Mouse (Mus musculus) MEL (cell line): ENCODE results near the gene Tbc1d1. TPM values are rescaled to one million over a fixed set of nuclear protein-coding genes. Genes with fewer than 3 reads are reported as not detected.

Experiments
- DNase-seq: peaks from one replicate; pipeline ENCODE4 v3.0.0; 2011; ENCODE audit warnings: low read depth, low spot score
- H3K27ac ChIP-seq: 2 replicates; pipeline ENCODE4 v1.5.1; 2012; ENCODE audit warnings: low read depth, mild to moderate bottlenecking, control low read depth, low read length, moderate library complexity; ENCODE audit not compliant: control insufficient read depth
- H3K27me3 ChIP-seq, 2 experiments: fragments of 150-350 bp in 1 of 2; sonication (generic) in 1 of 2; 2 replicates each; pipeline ENCODE4 v1.6.1; 2012; ENCODE audit warnings: low read length in 2 of 2, mild to moderate bottlenecking in 2 of 2, improper control_type of control experiment in 1 of 2, moderate library complexity in 1 of 2; ENCODE audit not compliant: insufficient read depth in 2 of 2, control insufficient read depth in 1 of 2
- H3K36me3 ChIP-seq, 2 experiments: 2 replicates each; pipeline ENCODE4 v1.6.1; 2012 to 2014; ENCODE audit warnings: low read length in 2 of 2, improper control_type of control experiment in 1 of 2, inconsistent platforms in 1 of 2, mild to moderate bottlenecking in 1 of 2; ENCODE audit not compliant: insufficient read depth in 2 of 2, control insufficient read depth in 1 of 2
- H3K4me1 ChIP-seq, 2 experiments: fragments of 150-350 bp in 1 of 2; sonication (generic) in 1 of 2; 2 replicates each; pipeline ENCODE4 v1.6.1; 2012; ENCODE audit warnings: low read length in 2 of 2, improper control_type of control experiment in 1 of 2, mild to moderate bottlenecking in 1 of 2; ENCODE audit not compliant: insufficient read depth in 2 of 2, control insufficient read depth in 1 of 2
- H3K4me3 ChIP-seq, 2 experiments: fragments of 150-350 bp in 1 of 2; sonication (generic) in 1 of 2; 2 replicates each; pipeline ENCODE4 v1.5.1; 2012; ENCODE audit warnings: low read depth in 2 of 2, low read length in 2 of 2, mild to moderate bottlenecking in 2 of 2, moderate library complexity in 2 of 2, control low read depth in 1 of 2, improper control_type of control experiment in 1 of 2; ENCODE audit not compliant: control insufficient read depth in 1 of 2, insufficient read depth in 1 of 2
- H3K79me2 ChIP-seq: 2 replicates; pipeline ENCODE4 v1.6.1; 2012; ENCODE audit warnings: mild to moderate bottlenecking, low read length, moderate library complexity; ENCODE audit not compliant: control insufficient read depth, poor library complexity, insufficient read depth
- H3K9ac ChIP-seq: 2 replicates; pipeline ENCODE4 v1.6.1; 2012; ENCODE audit warnings: low read depth, mild to moderate bottlenecking, control low read depth, low read length, moderate library complexity; ENCODE audit not compliant: control insufficient read depth, poor library complexity, severe bottlenecking
- H3K9me3 ChIP-seq: fragments of 150-350 bp; sonication (generic); replicated peaks from 2 replicates; pipeline ENCODE4 v1.6.1; 2012; ENCODE audit warnings: mild to moderate bottlenecking, low read length, improper control_type of control experiment, moderate library complexity; ENCODE audit not compliant: insufficient read depth
- BHLHE40 ChIP-seq: IDR thresholded peaks from 2 replicates; pipeline ENCODE4 v1.6.1; 2012; ENCODE audit warnings: low read depth, mild to moderate bottlenecking, inconsistent platforms, low read length, improper control_type of control experiment, borderline replicate concordance
- CHD2 ChIP-seq: IDR thresholded peaks from 2 replicates; pipeline ENCODE4 v1.6.1; 2011; ENCODE audit warnings: low read length, improper control_type of control experiment
- CTCF ChIP-seq, 3 experiments: IDR thresholded peaks in 2 of 3; conservative IDR thresholded peaks in 1 of 3; 2 replicates each; pipeline ENCODE4 v1.5.1; 2011 to 2012; ENCODE audit warnings: low read length in 3 of 3, low read depth in 2 of 3, mild to moderate bottlenecking in 2 of 3, improper control_type of control experiment in 1 of 3, inconsistent platforms in 1 of 3, mixed read lengths in 1 of 3, moderate library complexity in 1 of 3; ENCODE audit not compliant: control insufficient read depth in 1 of 3, insufficient read depth in 1 of 3, poor library complexity in 1 of 3, severe bottlenecking in 1 of 3
- E2F4 ChIP-seq: IDR thresholded peaks from 2 replicates; pipeline ENCODE4 v1.6.1; 2011; ENCODE audit warnings: low read depth, low read length, improper control_type of control experiment, borderline replicate concordance
- ELF1 ChIP-seq: IDR thresholded peaks from 2 replicates; pipeline ENCODE4 v1.6.1; 2014; ENCODE audit warnings: low read depth, mild to moderate bottlenecking, inconsistent platforms, low read length, improper control_type of control experiment, moderate library complexity
- EP300 ChIP-seq, 2 experiments: IDR thresholded peaks; 2 replicates each; pipeline ENCODE4 v1.6.1; 2011; ENCODE audit warnings: improper control_type of control experiment in 2 of 2, low read length in 2 of 2, low read depth in 1 of 2, mild to moderate bottlenecking in 1 of 2
- GABPA ChIP-seq: IDR thresholded peaks from 2 replicates; pipeline ENCODE4 v1.6.1; 2012; ENCODE audit warnings: low read depth, mild to moderate bottlenecking, inconsistent platforms, low read length, improper control_type of control experiment, moderate library complexity
- HCFC1 ChIP-seq: IDR thresholded peaks from 2 replicates; pipeline ENCODE4 v1.6.1; 2012; ENCODE audit warnings: low read depth, mild to moderate bottlenecking, inconsistent platforms, low read length, improper control_type of control experiment, moderate library complexity
- JUND ChIP-seq: IDR thresholded peaks from 2 replicates; pipeline ENCODE4 v1.6.1; 2011; ENCODE audit warnings: low read depth, mild to moderate bottlenecking, improper control_type of control experiment, low read length
- KAT2A ChIP-seq: conservative IDR thresholded peaks from 2 replicates; pipeline ENCODE4 v1.6.1; 2012; ENCODE audit warnings: low read depth, low read length, improper control_type of control experiment, inconsistent platforms
- MXI1 ChIP-seq: IDR thresholded peaks from 2 replicates; pipeline ENCODE4 v1.6.1; 2011; ENCODE audit warnings: mild to moderate bottlenecking, low read depth, low read length, improper control_type of control experiment
- MYB ChIP-seq: IDR thresholded peaks from 2 replicates; pipeline ENCODE4 v1.6.1; 2011; ENCODE audit warnings: mild to moderate bottlenecking, low read depth, low read length, improper control_type of control experiment
- MYC ChIP-seq: IDR thresholded peaks from 2 replicates; pipeline ENCODE4 v1.6.1; 2011; ENCODE audit warnings: low read depth, mild to moderate bottlenecking, low read length, improper control_type of control experiment, moderate library complexity
- POLR2A ChIP-seq, 2 experiments: IDR thresholded peaks; 2 replicates each; pipeline ENCODE4 v1.6.1; 2011 to 2012; ENCODE audit warnings: low read length in 2 of 2, mild to moderate bottlenecking in 2 of 2, control low read depth in 1 of 2, improper control_type of control experiment in 1 of 2, low read depth in 1 of 2, moderate library complexity in 1 of 2; ENCODE audit not compliant: control insufficient read depth in 1 of 2, insufficient read depth in 1 of 2, poor library complexity in 1 of 2
- POLR2AphosphoS2 ChIP-seq: IDR thresholded peaks from 2 replicates; pipeline ENCODE4 v1.6.1; 2011; ENCODE audit warnings: low read length, improper control_type of control experiment
- POLR2AphosphoS5 ChIP-seq: IDR thresholded peaks from 2 replicates; pipeline ENCODE4 v1.6.1; 2012; ENCODE audit warnings: low read depth, borderline replicate concordance, mild to moderate bottlenecking, inconsistent platforms, low read length, moderate library complexity, mixed read lengths
- RAD21 ChIP-seq: IDR thresholded peaks from 2 replicates; pipeline ENCODE4 v1.6.1; 2011; ENCODE audit warnings: mild to moderate bottlenecking, low read depth, low read length, improper control_type of control experiment
- SIN3A ChIP-seq: IDR thresholded peaks from 2 replicates; pipeline ENCODE4 v1.6.1; 2012; ENCODE audit warnings: low read length, improper control_type of control experiment, inconsistent platforms
- SMC3 ChIP-seq: IDR thresholded peaks from 2 replicates; pipeline ENCODE4 v1.6.1; 2011; ENCODE audit warnings: low read depth, low read length, improper control_type of control experiment
- TAL1 ChIP-seq: IDR thresholded peaks from 2 replicates; pipeline ENCODE4 v1.6.1; 2012; ENCODE audit warnings: mild to moderate bottlenecking, inconsistent platforms, low read length, moderate library complexity, mixed read lengths
- TBP ChIP-seq: IDR thresholded peaks from 2 replicates; pipeline ENCODE4 v1.8.0; 2011; ENCODE audit warnings: low read depth, low read length, improper control_type of control experiment
- UBTF ChIP-seq: IDR thresholded peaks from 2 replicates; pipeline ENCODE4 v1.6.1; 2012; ENCODE audit warnings: low read depth, mild to moderate bottlenecking, inconsistent platforms, low read length, improper control_type of control experiment, moderate library complexity, borderline replicate concordance; ENCODE audit not compliant: insufficient read depth
- USF2 ChIP-seq, 2 experiments: IDR thresholded peaks; 2 replicates each; pipeline ENCODE4 v1.6.1; 2011 to 2012; ENCODE audit warnings: improper control_type of control experiment in 2 of 2, low read length in 2 of 2, borderline replicate concordance in 1 of 2, inconsistent platforms in 1 of 2, low read depth in 1 of 2, mild to moderate bottlenecking in 1 of 2; ENCODE audit not compliant: insufficient read depth in 1 of 2
- ZC3H11A ChIP-seq: IDR thresholded peaks from 2 replicates; pipeline ENCODE4 v1.6.1; 2012; ENCODE audit warnings: low read depth, mild to moderate bottlenecking, inconsistent platforms, low read length, improper control_type of control experiment
- ZMIZ1 ChIP-seq: IDR thresholded peaks from 2 replicates; pipeline ENCODE4 v1.6.1; 2012; ENCODE audit warnings: low read depth, mild to moderate bottlenecking, inconsistent platforms, low read length, improper control_type of control experiment, moderate library complexity
- ZNF384 ChIP-seq: IDR thresholded peaks from 2 replicates; pipeline ENCODE4 v1.6.1; 2012; ENCODE audit warnings: low read depth, mild to moderate bottlenecking, inconsistent platforms, low read length, improper control_type of control experiment
- polyA plus RNA-seq, 2 experiments: library from polyadenylated mRNA; stranded (reverse) in 1 of 2; unstranded in 1 of 2; fragments of >175 nt in 1 of 2; fragments of >200 nt in 1 of 2; gene quantifications; 2 replicates each; pipeline versions ENCODE4 v1.2.1 to v1.2.4; 2012; ENCODE audit warnings: low replicate concordance in 2 of 2, low read depth in 1 of 2; ENCODE audit not compliant: insufficient read length in 2 of 2, insufficient read depth in 1 of 2, missing spikeins in 1 of 2
- total RNA-seq: library from RNA; depleted of rRNA; stranded (reverse); fragments of 300-350 nt; gene quantifications from 2 replicates; pipeline ENCODE4 v1.2.3, GENCODE M21; 2012

Tbc1d1 gene
- total and polyA plus RNA-seq, 3 experiments = 22.5 to 24.4 TPM; not detected in 1

- Histone ChIP-seq H3K27ac (no peak overlapping the region), H3K9ac (no peak overlapping the region), H3K4me1 (no peaks in the 10 kb centered on the region), H3K79me2 (no peaks in the 10 kb centered on the region), H3K36me3 (peaks cover 0 to 10% of the 10 kb centered on the region in 2 experiments; a peak in 2 of 4 replicates), H3K4me3 (no peak overlapping the region), H3K27me3 (no peaks in the 10 kb centered on the region), H3K9me3 (no peaks in the 10 kb centered on the region)
- DNase-seq = peak; percentile 60
- TF ChIP-seq CHD2 (no peak), MXI1 (no peak), POLR2AphosphoS2 (no peak), RAD21 (peak; percentile 82), UBTF (no peak), SIN3A (0 out of 2 replicates have a peak, but pooled peaks have one; percentile 30), ZC3H11A (peak; percentile 66), E2F4 (no peak), BHLHE40 (no peak), USF2 (IDR thresholded peaks at IDR 0.05; ENCODE audit: borderline replicate concordance in 1 of 2, insufficient read depth in 1 of 2, low read depth in 1 of 2, low read length in 2 of 2) (no peak), CTCF (IDR thresholded peaks at IDR 0.05 in 2 of 3, conservative IDR thresholded peaks at IDR 0.05 in 1 of 3; ENCODE audit: control insufficient read depth in 1 of 3, insufficient read depth in 1 of 3, low read depth in 2 of 3, low read length in 3 of 3, poor library complexity in 1 of 3, severe bottlenecking in 1 of 3) (peak; percentile 61 to 83 (median 72)), TAL1 (no peak), MYB (no peak), EP300 (IDR thresholded peaks at IDR 0.05; ENCODE audit: low read depth in 1 of 2, low read length in 2 of 2) (no peak), ELF1 (no peak), ZNF384 (no peak), ZMIZ1 (no peak), TBP (no peak), JUND (no peak), SMC3 (peak; percentile 88)
These were observed 118.8 kb downstream of the Tbc1d1 start for GRCm38 (mm10) chr5:64274738-64275451.

GRCm38 (mm10) chr5:64277646-64278191 lies 121.6 kb downstream of the Tbc1d1 start:
- H3K79me2 ChIP-seq = no peaks in the 10 kb centered on the region
- H3K27me3 ChIP-seq = no peaks in the 10 kb centered on the region
- H3K27ac ChIP-seq = no peak overlapping the region
- DNase-seq = no peak
- TF ChIP-seq KAT2A = no peak
- TF ChIP-seq E2F4 = no peak
- no peak for TF ChIP-seq POLR2A (IDR thresholded peaks at IDR 0.05; ENCODE audit: control insufficient read depth in 1 of 2, insufficient read depth in 1 of 2, low read depth in 1 of 2, low read length in 2 of 2, poor library complexity in 1 of 2)
- no peak for TF ChIP-seq MYC
- TF ChIP-seq GABPA = no peak
- no peak for TF ChIP-seq SMC3
- TF ChIP-seq TBP = no peak
- TF ChIP-seq HCFC1 = no peak
- TF ChIP-seq POLR2AphosphoS2 = no peak
- TF ChIP-seq POLR2AphosphoS5 = no peak
- H3K4me1 ChIP-seq = no peaks in the 10 kb centered on the region
- peaks cover 0 to 9% of the 10 kb centered on the region in 2 experiments; a peak in 2 of 4 replicates for H3K36me3 ChIP-seq
- no peak overlapping the region for H3K9ac ChIP-seq
- H3K4me3 ChIP-seq = no peak overlapping the region
- H3K9me3 ChIP-seq = no peaks in the 10 kb centered on the region
